Mouse (Mus musculus) adrenal gland, postnatal 14 days (tissue): ENCODE measurements around the gene Gm28778. TPM values are rescaled to one million over a fixed set of nuclear protein-coding genes. Genes with fewer than 3 reads are reported as not detected.
"Not testable (repeated sequence)": the region's sequence is repeated elsewhere in the genome, so short reads cannot be mapped to it uniquely, and the experiment has no call there.

Source experiments
- DNase-seq: peaks from one replicate; pipeline ENCODE4 v3.0.0; 2021; ENCODE audit warnings: mixed read lengths
- long read RNA-seq, 2 experiments: library from polyadenylated mRNA; stranded (forward); transcript quantifications; one replicate each; pipeline ENCODE4 v2.0.0; 2021
- total RNA-seq: library from RNA; stranded (reverse); gene quantifications from 2 replicates; pipeline ENCODE4 v1.2.3, GENCODE M21; 2021

The Gm28778 gene
- 0.83 TPM in 1 of 2 replicates, not detected in the other for total RNA-seq
- long read RNA-seq, experiment 1, partial matches to known transcripts: 0 of 8 reads
- long read RNA-seq, experiment 1, other reads (novel, unspliced or antisense): 8 of 8 reads
- long read RNA-seq, experiment 2, partial matches to known transcripts: 0 of 9 reads
- long read RNA-seq, experiment 2, other reads (novel, unspliced or antisense): 9 of 9 reads

DNA sequence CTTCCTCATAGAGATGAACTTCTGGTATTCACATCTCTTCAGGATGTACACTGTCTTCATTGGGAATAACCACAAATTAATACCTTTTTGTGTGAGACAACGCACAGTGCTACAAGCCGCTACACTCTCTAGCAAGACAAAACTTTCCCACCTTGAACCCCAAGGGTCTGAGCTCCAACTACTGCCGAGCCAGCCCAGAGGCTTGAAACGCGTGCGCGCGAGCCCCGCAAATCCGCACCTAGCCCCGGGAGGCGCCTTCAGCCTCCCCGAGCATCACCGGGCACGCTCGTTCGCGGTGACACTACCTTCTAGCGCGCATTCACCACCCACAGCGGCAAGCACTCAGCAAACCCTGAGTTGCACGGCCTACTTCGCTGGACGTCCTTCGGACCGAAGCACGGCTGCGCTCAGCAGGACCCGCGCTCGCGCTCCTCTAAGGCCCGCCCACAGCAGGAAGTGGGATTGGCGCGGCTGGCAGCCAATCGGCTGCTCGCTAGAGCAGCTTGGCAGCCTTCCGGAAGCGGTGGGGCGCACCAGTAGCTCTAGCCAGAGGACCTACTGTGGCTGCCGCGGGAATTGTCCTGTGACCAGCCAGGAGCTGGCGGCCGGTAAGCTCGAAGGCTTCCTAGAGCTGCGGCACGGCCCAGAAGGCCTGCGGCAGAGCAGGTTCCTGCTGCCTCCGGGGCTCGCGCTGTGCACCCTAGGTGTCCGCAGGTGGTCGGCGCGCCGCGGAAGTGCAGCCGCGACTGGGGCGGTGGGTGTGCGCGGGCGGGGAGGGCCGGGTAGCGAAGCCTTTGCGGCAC lies at the start of gene Gm28778, which contains the start of the genes Pms1 and Ormdl1:
Gm28778 (plus strand) TSS at position 531 of the 803 bp plus-strand sequence.
Pms1 (minus strand) TSS at position 438 of the 803 bp plus-strand sequence.
Ormdl1 (plus strand) TSS at position 515 of the 803 bp plus-strand sequence.
- peak; percentile 97 for DNase-seq

GRCm38 (mm10) chr1:53264958-53265612 lies 31.8 kb upstream of the Gm28778 start:
- not testable (repeated sequence) for DNase-seq

GRCm38 (mm10) chr1:53269901-53270300 lies 27.0 kb upstream of the Gm28778 start:
- peak; percentile 14 for DNase-seq

- peak; percentile 46 for DNase-seq
Observed at GRCm38 (mm10) chr1:53272646-53273045, 24.3 kb upstream of the Gm28778 start.

GRCm38 (mm10) chr1:53291197-53291596 lies 5.7 kb upstream of the Gm28778 start:
- DNase-seq: no peak

- DNase-seq: peak; percentile 27
Observed at GRCm38 (mm10) chr1:53300506-53300905, 3.6 kb downstream of the Gm28778 start.

DNA sequence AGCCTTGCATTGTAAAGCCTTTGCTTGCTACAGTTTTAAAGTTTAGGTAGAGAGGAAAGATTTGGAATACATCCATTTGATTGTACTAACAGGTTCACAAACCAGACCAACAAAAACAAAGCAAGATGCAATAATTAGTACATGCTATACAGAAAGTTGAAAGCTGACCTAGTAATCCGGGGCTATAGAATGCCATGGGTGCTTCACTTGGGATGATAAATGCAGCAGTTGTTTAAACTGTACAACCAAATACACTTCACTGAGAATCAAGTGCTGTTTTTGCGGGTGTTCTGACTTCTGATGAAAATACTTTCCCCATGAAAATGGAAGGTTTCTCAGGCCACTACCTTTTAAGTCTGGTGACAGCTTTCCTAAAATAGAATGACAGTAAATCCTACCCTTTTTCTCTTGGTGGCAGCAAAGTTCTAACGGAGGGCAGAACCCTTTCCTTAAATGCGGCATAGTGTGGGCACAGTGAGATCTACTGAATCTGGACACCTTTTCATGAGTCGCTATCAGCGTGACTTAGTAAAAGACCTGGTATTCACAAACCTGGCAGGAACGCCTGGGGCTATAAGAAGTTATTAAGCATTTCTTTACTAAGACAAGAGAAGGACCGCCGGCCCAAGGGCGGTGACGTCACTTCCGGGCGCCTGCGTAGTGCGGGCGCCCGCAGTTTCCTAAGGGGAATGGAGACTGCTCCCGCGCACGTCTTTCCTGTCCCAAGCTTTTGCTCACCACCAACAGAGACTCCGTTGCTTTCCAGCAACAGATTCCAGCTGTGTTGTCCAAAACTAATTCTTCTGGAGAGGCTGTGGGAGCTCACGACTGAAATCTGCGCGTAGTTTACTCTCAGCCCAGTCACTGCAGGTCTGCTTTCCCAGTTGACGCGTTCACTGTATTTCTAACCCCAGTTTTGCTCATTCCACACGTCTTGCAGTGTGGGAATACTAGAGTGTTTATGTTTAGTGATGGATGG lies 16.4 kb downstream of the Gm28778 start, which contains the start of gene Osgepl1:
Osgepl1 (plus strand) TSS at position 636 of the 979 bp plus-strand sequence.
- peak; percentile 91 for DNase-seq

DNA sequence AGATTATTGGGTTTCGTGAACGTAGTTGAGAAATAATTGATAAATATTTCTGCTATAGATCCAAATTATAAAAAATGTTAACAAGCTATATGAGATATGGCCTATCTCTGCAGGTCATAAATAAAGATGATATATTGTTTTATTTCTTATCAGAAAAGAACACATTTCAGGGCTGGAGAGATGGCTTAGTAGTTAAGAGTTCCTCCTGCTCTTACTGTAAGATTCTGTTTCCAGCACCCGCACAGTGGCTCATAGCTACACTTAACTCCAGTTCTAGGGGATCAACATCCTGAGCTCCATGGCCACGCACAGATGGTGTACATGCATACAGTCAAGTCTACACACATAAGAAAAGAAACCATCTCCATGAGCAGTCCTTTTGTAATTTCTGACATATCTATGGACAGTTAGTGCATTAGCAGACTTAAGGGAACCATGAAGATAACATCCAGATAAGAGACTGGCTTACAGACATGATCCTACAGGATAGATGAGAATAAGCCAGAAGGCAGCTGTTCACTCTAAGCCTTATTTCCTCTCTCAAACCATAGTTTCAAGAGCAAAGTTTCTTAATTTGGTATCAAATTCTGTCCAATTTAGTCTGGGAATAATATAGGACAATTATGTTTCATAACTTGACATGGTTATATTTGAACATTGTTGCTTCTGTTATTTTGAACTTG lies 24.9 kb downstream of the Gm28778 start:
- DNase-seq: no peak

- no peak for DNase-seq
Observed at GRCm38 (mm10) chr1:53323254-53323653, 26.3 kb downstream of the Gm28778 start.

- no peak for DNase-seq
Observed at GRCm38 (mm10) chr1:53324277-53324676, 27.4 kb downstream of the Gm28778 start.

DNA sequence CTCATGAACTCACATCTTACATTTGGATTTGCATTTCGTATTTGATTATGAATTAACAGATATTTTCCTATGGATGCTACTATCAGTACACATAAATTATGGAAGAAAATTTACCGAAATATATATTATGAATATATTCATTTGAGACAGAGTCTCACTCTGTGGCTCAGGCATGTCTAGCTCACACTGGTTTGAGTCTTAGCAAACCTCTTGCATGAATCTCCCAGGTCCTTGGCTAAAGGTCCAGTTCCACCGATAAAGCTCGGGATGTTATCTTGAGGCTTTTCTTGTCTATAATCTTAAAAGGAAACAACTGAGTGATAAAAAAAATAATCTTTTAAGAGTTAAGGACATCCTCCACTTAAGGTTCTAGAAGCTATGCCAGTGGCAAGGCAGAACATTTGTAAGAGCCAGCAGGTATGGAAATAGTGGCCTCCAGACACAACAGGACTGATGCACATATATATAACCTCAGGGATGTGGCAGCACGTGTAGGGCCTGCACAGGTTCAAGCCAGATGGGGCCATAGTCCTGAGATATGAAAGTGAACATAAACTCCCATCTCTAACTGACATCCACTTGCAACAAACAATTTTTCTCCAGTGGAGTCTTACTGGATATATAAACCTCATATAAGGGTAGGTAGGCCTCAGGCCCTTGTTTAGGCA lies 28.1 kb downstream of the Gm28778 start:
- DNase-seq: no peak

DNA sequence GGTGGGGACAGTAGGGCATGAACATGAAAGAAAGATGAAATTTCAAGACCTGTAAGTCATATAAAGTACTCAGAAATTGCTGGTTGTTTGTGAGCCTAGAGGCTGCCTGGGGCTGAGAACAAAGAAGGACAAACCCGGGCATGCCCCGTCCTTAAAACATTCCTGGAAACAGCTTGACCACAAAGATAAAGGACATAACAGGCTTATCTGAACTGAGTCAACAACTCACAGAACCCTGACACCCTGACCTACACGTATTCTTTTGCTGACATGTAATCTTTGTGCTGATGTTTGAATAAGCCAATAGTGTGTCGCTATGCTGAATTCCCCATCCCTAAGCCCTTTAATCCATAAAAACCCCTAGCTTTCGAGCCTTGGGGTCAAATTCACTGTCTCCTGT lies 36.6 kb downstream of the Gm28778 start:
- DNase-seq: not testable (repeated sequence)

DNA sequence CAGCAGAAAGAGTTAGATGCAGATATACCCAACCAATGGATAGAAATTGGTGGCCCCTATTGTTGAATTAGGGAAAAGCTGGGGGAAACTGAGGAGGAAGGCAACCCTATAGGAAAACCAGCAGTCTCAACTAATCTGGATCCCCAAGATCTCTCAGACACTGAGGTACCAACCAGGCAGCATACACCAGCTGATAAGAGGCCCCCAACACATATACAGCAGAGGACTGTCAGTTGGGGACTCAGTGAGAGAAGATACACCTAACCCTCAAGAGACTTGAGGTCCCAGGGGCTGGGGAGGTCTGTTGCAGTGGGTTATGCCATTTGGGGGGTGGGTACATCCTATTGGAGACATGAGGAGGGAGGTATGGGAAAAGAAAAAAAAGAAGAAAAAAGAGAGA lies 38.6 kb downstream of the Gm28778 start:
- no peak for DNase-seq

DNA sequence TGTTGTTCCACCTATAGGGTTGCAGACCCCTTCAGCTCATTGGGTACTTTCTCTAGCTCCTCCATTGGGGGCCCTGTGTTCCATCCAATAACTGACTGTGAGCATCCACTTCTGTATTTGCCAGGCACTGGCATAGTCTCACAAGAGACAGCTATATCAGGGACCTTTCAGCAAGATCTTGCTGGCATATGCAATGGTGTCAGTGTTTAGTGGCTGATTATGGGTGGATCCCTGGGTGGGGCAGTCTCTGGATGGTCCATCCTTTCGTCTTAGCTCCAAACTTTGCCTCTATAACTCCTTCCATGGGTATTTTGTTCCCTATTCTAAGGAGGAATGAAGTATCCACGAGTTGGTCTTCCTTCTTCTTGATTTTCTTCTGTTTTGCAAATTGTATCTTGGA lies 40.5 kb downstream of the Gm28778 start:
- not testable (repeated sequence) for DNase-seq

- DNase-seq: no peak
Observed at GRCm38 (mm10) chr1:53341071-53341470, 44.2 kb downstream of the Gm28778 start.

DNA sequence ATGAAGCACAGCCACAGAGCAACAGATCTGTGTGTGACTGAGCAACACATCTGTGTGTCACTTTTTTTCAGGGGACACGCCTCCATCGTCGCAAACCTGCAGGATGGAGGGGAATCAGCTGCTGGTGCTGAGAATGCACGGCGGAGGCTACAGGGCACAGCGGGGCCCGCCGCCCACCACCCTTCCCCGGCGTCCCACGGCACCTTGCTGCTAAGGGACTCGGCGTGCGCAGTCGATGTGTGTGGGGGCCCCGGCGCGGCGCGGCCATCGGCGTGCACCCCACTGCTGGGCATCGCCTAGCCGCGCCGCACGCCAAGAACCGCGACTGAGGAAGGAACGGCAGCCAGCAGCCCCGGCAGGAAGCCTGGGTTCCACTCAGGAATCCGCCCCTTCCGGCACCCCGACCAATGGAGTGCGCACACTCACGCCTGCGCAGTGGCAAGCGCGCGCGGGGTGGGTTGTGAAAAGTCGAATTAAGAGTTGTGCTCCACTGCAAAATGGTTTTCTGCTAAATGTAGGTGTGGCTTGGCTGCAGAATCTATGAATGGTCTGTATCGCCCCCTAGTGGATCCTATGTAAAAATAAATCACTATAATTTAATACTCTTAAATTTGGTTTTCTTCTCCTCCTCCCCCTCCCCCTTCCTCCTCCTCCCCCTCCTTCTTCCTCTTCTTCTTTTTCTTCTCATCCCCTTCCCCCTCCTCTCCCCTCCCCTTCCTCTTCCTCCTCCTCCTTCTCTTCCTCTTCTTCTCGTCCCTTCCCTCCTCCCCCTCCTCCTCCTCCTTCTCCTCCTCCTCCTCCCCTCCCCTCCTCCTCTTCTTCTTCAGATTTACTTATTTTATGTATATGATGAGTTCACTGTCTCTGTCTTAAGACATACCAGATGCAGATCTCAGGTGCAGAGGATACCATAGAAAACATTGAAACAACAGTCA lies 55.7 kb downstream of the Gm28778 start, which contains the start of the genes Asdurf, Gm28551 and Asnsd1:
Asdurf (minus strand) TSS at position 293 of the 935 bp plus-strand sequence.
Gm28551 (minus strand) TSS at position 341 of the 935 bp plus-strand sequence.
Asnsd1 (minus strand) TSS at position 426 of the 935 bp plus-strand sequence.
- DNase-seq: peak; percentile 99

GRCm38 (mm10) chr1:53358988-53359387 lies 62.1 kb downstream of the Gm28778 start:
- no peak for DNase-seq
